Mouse (Mus musculus) limb, embryonic 14.5 days (tissue): ENCODE measurements around the gene Mcl1. TPM values are rescaled to one million over a fixed set of nuclear protein-coding genes. Genes with fewer than 3 reads are reported as not detected.
A peak's percentile ranks its signal among the peaks of the same experiment; 100 is the strongest.
"Not testable (repeated sequence)": the region's sequence is repeated elsewhere in the genome, so short reads cannot be mapped to it uniquely, and the experiment has no call there.

Experiments
- ATAC-seq: fragments of 200-750 bp; cut with Nextera tagmentation; 2 replicates; pipeline ENCODE4 v1.8.0; 2017; ENCODE audit warnings: low read depth, moderate number of reproducible peaks, moderate TSS enrichment; ENCODE audit not compliant: low FRiP score
- DNase-seq: peaks from one replicate; pipeline ENCODE4 v3.0.0-alpha.2; 2015; ENCODE audit warnings: low spot score
- H3K27ac ChIP-seq: fragments of 300-500 bp; sonication (generic); replicated peaks from 2 replicates; pipeline ENCODE4 v1.5.1; 2014; ENCODE audit warnings: low read depth, mild to moderate bottlenecking, low read length, moderate library complexity, mixed read lengths
- H3K27me3 ChIP-seq: fragments of 300-500 bp; sonication (generic); 2 replicates; pipeline ENCODE4 v1.6.1; 2014; ENCODE audit warnings: low read length, mixed read lengths; ENCODE audit not compliant: control insufficient read depth, insufficient read depth
- H3K36me3 ChIP-seq: fragments of 300-500 bp; sonication (generic); 2 replicates; pipeline ENCODE4 v1.6.1; 2014; ENCODE audit warnings: mild to moderate bottlenecking, low read length, moderate library complexity, mixed read lengths; ENCODE audit not compliant: control insufficient read depth, insufficient read depth
- H3K4me1 ChIP-seq: fragments of 300-500 bp; sonication (generic); 2 replicates; pipeline ENCODE4 v1.6.1; 2014; ENCODE audit warnings: antibody characterized with exemption, low read length, mixed read lengths; ENCODE audit not compliant: control insufficient read depth, insufficient read depth
- H3K4me2 ChIP-seq: fragments of 300-500 bp; sonication (generic); replicated peaks from 2 replicates; pipeline ENCODE4 v1.6.1; 2014; ENCODE audit warnings: low read depth, mild to moderate bottlenecking, low read length, moderate library complexity; ENCODE audit not compliant: severe bottlenecking
- H3K4me3 ChIP-seq: fragments of 300-500 bp; sonication (generic); replicated peaks from 2 replicates; pipeline ENCODE4 v1.5.1; 2014; ENCODE audit warnings: low read length
- H3K9ac ChIP-seq: fragments of 300-500 bp; sonication (generic); 2 replicates; pipeline ENCODE4 v1.6.1; 2014; ENCODE audit warnings: mild to moderate bottlenecking, low read depth, low read length, moderate library complexity; ENCODE audit not compliant: severe bottlenecking
- H3K9me3 ChIP-seq: fragments of 300-500 bp; sonication (generic); 2 replicates; pipeline ENCODE4 v1.6.1; 2016; ENCODE audit warnings: low read length; ENCODE audit not compliant: control insufficient read depth
- POLR2A ChIP-seq: fragments of 200-500 bp; IDR thresholded peaks from 2 replicates; pipeline ENCODE4 v1.8.0; 2012; ENCODE audit warnings: inconsistent platforms, mild to moderate bottlenecking, moderate library complexity, borderline replicate concordance; ENCODE audit not compliant: insufficient read depth, insufficient read length; ENCODE audit errors: extremely low read depth
- WGBS: fragments of 180-500 bp; shearing (Covaris S2); extraction: QIAGEN DNeasy Blood & Tissue Kit; methylation state at CpG from one replicate; pipeline ENCODE4 v1.1.7; 2014; 5-methylcytosine and 5-hydroxymethylcytosine counted together
- polyA plus RNA-seq, 2 experiments: library from polyadenylated mRNA; depleted of rRNA in 1 of 2; stranded (reverse) in 1 of 2; unstranded in 1 of 2; fragments of >200 nt; fragmentation: Nextera tagmentation in 1 of 2; extraction: Ambion mirVana in 1 of 2; gene quantifications; 2 replicates each; pipeline versions ENCODE4 v1.2.1 to v1.2.3; 2012 to 2014

The Mcl1 gene
- polyA plus RNA-seq (2012; rRNA removed) (64.5 and 72.1 TPM in 2 replicates), polyA plus RNA-seq (2014; fragmentation: Nextera tagmentation; extraction: Ambion mirVana) (67.8 and 73.5 TPM in 2 replicates)

DNA sequence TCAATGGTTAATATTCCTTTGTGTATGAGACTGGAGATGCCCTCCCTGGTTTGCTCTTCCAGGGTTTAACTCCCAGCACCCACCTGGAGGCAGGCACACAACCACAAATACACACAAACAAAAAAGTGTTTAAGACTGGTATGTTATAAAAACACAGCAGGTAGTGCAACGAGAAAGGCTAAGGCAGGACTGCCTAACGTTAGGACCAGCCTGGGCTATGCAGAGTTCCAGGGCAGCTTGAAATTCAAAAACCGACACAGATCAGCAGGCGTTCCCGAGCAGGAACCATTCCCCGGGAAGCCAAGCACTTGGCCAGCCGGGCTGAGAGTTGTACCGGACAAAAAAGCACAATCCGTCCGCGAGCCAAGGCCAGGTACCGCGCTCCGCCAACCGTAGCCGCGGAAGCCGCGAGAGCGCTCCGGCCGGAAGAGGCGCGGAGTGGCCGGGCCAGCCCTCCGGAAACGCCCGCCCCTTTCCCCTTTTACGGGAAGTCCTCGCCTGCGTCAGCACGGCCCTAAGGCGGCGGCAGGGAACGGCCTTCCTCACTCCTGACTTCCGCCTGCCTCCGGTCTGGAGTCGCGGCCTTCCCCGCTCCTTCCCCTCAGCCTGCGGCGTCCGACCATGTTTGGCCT, at the start of gene Mcl1:
TSS of gene Mcl1 (plus strand) at position 553 of the 632 bp plus-strand sequence.
- H3K4me2 ChIP-seq: peak within 1 kb of the TSS; percentile 90
- WGBS: under 1% methylated on average over 19 of the region's 43 CpGs
- ATAC-seq: peak; percentile 95

GRCm38 (mm10) chr3:95609195-95609594, 49.4 kb upstream of the Mcl1 start:
- no peak for TF ChIP-seq POLR2A
- Histone ChIP-seq H3K27ac (no peak overlapping the region), H3K4me1 (no peaks in the 10 kb centered on the region), H3K4me2 (no peak overlapping the region), H3K36me3 (peaks cover 37% of the 10 kb centered on the region), H3K9ac (no peak overlapping the region), H3K4me3 (no peak overlapping the region), H3K9me3 (no peaks in the 10 kb centered on the region), H3K27me3 (no peaks in the 10 kb centered on the region)
- no peak for DNase-seq
- WGBS: 77% methylated on average over 3 of the region's 3 CpGs
- ATAC-seq: no peak

More for the DNA sequence above, at the start of gene Mcl1:
- peak; percentile 96 for DNase-seq
- peaks cover 30% of the 10 kb centered on the region for H3K36me3 ChIP-seq
- H3K27ac ChIP-seq: peak within 1 kb of the TSS; percentile 99
- H3K27me3 ChIP-seq: no peaks in the 10 kb centered on the region
- TF ChIP-seq POLR2A: peak; percentile 98
- peak within 1 kb of the TSS; percentile 97 for H3K9ac ChIP-seq
- no peaks in the 10 kb centered on the region for H3K9me3 ChIP-seq
- H3K4me3 ChIP-seq: peak within 1 kb of the TSS; percentile 72
- peaks cover 26% of the 10 kb centered on the region for H3K4me1 ChIP-seq

DNA sequence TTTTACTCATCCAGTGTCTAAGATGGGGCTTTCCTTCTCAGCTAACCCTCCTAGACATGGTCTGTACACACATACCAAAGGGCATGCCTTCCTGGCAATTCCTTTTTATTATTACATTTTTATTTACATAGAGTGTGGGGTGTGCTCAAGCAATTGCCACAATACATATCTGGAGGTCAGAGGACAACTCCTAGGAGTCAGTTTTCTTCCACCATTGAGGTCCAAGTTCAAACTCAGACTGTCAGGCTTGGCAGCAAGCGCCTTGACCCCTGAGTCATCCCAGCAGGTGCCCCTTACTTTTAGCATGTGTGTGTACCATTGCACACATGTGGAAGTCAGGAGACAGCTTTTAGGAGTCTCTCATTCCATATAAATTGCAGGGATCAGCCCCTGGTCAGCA, 44.6 kb upstream of the Mcl1 start:
- Histone ChIP-seq H3K4me2 (no peak overlapping the region), H3K4me1 (no peaks in the 10 kb centered on the region), H3K36me3 (peaks cover 42% of the 10 kb centered on the region), H3K27me3 (no peaks in the 10 kb centered on the region), H3K4me3 (no peak overlapping the region), H3K9ac (no peak overlapping the region), H3K27ac (no peak overlapping the region), H3K9me3 (no peaks in the 10 kb centered on the region)
- DNase-seq (no peak), ATAC-seq (no peak)
- no peak for TF ChIP-seq POLR2A
- WGBS: 88% methylated on average over 1 of the region's 1 CpGs

- Histone ChIP-seq H3K4me3 (no peak overlapping the region), H3K9me3 (no peaks in the 10 kb centered on the region), H3K27me3 (no peaks in the 10 kb centered on the region), H3K4me2 (no peak overlapping the region), H3K4me1 (no peaks in the 10 kb centered on the region), H3K9ac (no peak overlapping the region), H3K36me3 (peaks cover 33% of the 10 kb centered on the region), H3K27ac (no peak overlapping the region)
- DNase-seq (no peak), ATAC-seq (no peak)
- 81% methylated on average over 1 of the region's 1 CpGs for WGBS
- no peak for TF ChIP-seq POLR2A
Observed at GRCm38 (mm10) chr3:95618511-95618910, 40.1 kb upstream of the Mcl1 start.

- no peak for ATAC-seq
- H3K4me3 ChIP-seq: no peak overlapping the region
Observed at GRCm38 (mm10) chr3:95621241-95621640, 37.3 kb upstream of the Mcl1 start.

DNA sequence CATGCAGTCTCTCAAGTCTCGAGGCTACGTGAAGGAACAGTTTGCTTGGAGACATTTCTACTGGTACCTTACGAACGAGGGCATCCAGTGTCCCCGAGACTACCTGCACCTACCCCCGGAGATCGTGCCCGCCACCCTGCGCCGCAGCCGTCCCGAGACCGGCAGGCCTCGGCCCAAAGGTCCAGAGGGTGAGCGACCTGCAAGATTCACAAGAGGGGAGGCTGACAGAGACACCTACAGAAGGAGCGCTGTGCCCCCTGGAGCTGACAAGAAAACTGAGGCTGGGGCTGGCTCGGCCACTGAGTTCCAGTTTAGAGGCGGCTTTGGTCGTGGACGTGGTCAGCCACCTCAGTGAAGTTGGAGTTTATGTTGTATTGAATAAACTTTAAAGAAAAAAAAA, 36.2 kb upstream of the Mcl1 start:
- not testable (repeated sequence) for H3K27ac ChIP-seq, H3K4me2 ChIP-seq, H3K9ac ChIP-seq, DNase-seq, H3K9me3 ChIP-seq, H3K27me3 ChIP-seq, H3K4me1 ChIP-seq, H3K4me3 ChIP-seq, ATAC-seq
- H3K36me3 ChIP-seq: peaks cover 26% of the 10 kb centered on the region
- WGBS: 93% methylated on average over 19 of the region's 20 CpGs

More at GRCm38 (mm10) chr3:95621241-95621640, 37.3 kb upstream of the Mcl1 start:
- DNase-seq: no peak
- H3K27me3 ChIP-seq: no peaks in the 10 kb centered on the region
- WGBS: 65% methylated on average over 1 of the region's 1 CpGs
- no peaks in the 10 kb centered on the region for H3K9me3 ChIP-seq
- H3K4me1 ChIP-seq: peaks cover 7% of the 10 kb centered on the region
- H3K9ac ChIP-seq: no peak overlapping the region
- no peak overlapping the region for H3K4me2 ChIP-seq
- peaks cover 27% of the 10 kb centered on the region for H3K36me3 ChIP-seq
- H3K27ac ChIP-seq: no peak overlapping the region
- no peak for TF ChIP-seq POLR2A
